Mouse (Mus musculus) midbrain, embryonic 12.5 days (tissue): ENCODE measurements at regions not wholly inside any gene's neighbourhood (a gene's known extent, or its start where the extent isn't known, plus 50 kb on each side); places are given as distances from the start of the nearest gene placed in this dataset.

Experiments used
- ATAC-seq: fragments of 200-750 bp; cut with Nextera tagmentation; 2 replicates; pipeline ENCODE4 v1.8.0; 2017; ENCODE audit warnings: low read depth, moderate TSS enrichment, moderate library complexity; ENCODE audit not compliant: low FRiP score
- H3K27ac ChIP-seq: fragments of 300-500 bp; sonication (generic); replicated peaks from 2 replicates; pipeline ENCODE4 v1.5.1; 2016; ENCODE audit warnings: mild to moderate bottlenecking
- H3K27me3 ChIP-seq: fragments of 300-500 bp; sonication (generic); 2 replicates; pipeline ENCODE4 v1.6.1; 2016; ENCODE audit warnings: mild to moderate bottlenecking
- H3K36me3 ChIP-seq: fragments of 300-500 bp; sonication (generic); 2 replicates; pipeline ENCODE4 v1.6.1; 2016
- H3K4me1 ChIP-seq: fragments of 300-500 bp; sonication (generic); 2 replicates; pipeline ENCODE4 v1.6.1; 2016
- H3K4me2 ChIP-seq: fragments of 300-500 bp; sonication (generic); replicated peaks from 2 replicates; pipeline ENCODE4 v1.6.1; 2016; ENCODE audit warnings: mild to moderate bottlenecking, moderate library complexity
- H3K4me3 ChIP-seq: fragments of 300-500 bp; sonication (generic); 2 replicates; pipeline ENCODE4 v1.5.1; 2016; ENCODE audit warnings: mild to moderate bottlenecking
- H3K9ac ChIP-seq: fragments of 300-500 bp; sonication (generic); replicated peaks from 2 replicates; pipeline ENCODE4 v1.6.1; 2016; ENCODE audit warnings: mild to moderate bottlenecking, moderate library complexity
- H3K9me3 ChIP-seq: fragments of 300-500 bp; sonication (generic); 2 replicates; pipeline ENCODE4 v1.6.1; 2016; ENCODE audit warnings: mild to moderate bottlenecking
- WGBS: fragments of 180-500 bp; shearing (Covaris S2); methylation state at CpG from one replicate; pipeline ENCODE4 v1.1.7; 2016; 5-methylcytosine and 5-hydroxymethylcytosine counted together

- peak; percentile 80 for ATAC-seq
- H3K9me3 ChIP-seq: no peaks in the 10 kb centered on the region
Observed at GRCm38 (mm10) chr4:73163271-73163727, 241.6 kb downstream of the Gm11487 start.

More at GRCm38 (mm10) chr4:73163271-73163727, 241.6 kb downstream of the Gm11487 start:
- 27% methylated on average over 3 of the region's 3 CpGs for WGBS
- Histone ChIP-seq H3K27ac (no peak overlapping the region), H3K9ac (no peak overlapping the region), H3K27me3 (no peaks in the 10 kb centered on the region), H3K4me2 (no peak overlapping the region), H3K4me1 (no peaks in the 10 kb centered on the region), H3K36me3 (no peaks in the 10 kb centered on the region), H3K4me3 (no peak overlapping the region)
